Mouse (Mus musculus): ENCODE measurements around the gene Cfap61. TPM values are rescaled to one million over a fixed set of nuclear protein-coding genes. Genes with fewer than 3 reads are reported as not detected.

The Cfap61 gene
- 0.69 TPM for polyA plus RNA-seq (2014; fragmentation: Illumina TruSeq; extraction: RNeasy Lipid Tissue Mini Kit (QIAGEN cat#74804); ENCODE audit: low read depth, low replicate concordance)

GRCm38 (mm10) chr2:145934339-145935231, at the start of gene Cfap61, which contains the start of gene Crnkl1:
TSS of gene Cfap61 (plus strand) at chr2:145934784.
TSS of gene Crnkl1 (minus strand) at chr2:145935014.

GRCm38 (mm10) chr2:145901861-145902260, 32.7 kb upstream of the Cfap61 start, which contains the start of gene Naa20:
TSS of gene Naa20 (plus strand) at chr2:145902099.

DNA sequence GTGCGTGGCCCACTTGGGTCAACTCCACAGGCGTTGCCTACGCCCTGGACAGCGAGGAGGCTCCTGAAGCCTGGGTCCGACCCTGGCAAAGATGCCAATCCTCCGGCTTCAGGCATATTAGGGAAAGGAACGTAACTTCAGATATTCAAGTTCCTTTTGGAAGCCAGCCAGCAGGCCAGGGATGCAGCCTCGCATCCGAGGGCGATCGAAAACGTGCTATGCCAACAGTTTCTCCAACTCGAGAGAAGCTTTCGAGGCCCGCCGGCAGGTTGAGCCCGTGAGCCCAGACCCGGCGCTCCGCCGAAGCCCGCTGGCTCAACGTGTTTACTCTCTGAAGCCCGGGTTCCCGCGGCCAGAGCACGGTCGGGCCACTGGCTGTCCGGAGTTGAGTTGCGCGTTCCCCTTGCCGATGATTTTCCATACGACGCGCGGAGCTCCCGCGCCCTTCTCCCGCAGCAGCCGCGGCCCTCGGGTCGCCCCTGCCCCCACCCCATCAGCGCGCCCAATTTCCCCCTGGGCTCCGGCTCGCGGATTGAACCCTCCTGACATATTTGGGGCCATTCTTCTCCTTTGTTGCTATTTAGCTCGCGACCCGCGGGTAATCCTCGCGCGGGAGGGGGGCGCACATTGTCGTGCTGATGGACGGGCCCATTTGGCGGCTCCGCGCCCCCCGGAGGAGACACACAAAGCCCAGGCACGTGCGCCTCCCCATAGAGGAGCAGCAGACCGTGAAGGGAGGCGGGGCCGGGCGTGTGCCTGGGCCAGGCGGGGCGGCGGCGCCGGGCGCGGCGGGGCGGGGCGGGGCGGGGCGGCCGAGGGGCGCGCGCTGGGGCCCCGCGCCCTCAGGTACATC, 286.7 kb downstream of the Cfap61 start, which contains the start of gene Insm1:
Insm1 (plus strand) TSS at position 846 of the 853 bp plus-strand sequence.

Other genes starting within 250 kb of the Cfap61 start
- gene Naa20, start 32.7 kb upstream of the Cfap61 start, polyA plus RNA-seq (2014; fragmentation: Illumina TruSeq; extraction: RNeasy Lipid Tissue Mini Kit (QIAGEN cat#74804); ENCODE audit: low read depth, low replicate concordance) = 228 TPM
- 49.4 TPM for gene Crnkl1, start 230 bp downstream of the Cfap61 start, polyA plus RNA-seq (2014; fragmentation: Illumina TruSeq; extraction: RNeasy Lipid Tissue Mini Kit (QIAGEN cat#74804); ENCODE audit: low read depth, low replicate concordance)

Measured in sigmoid colon, adult 10 weeks (tissue).